Mouse (Mus musculus) liver, adult 10 weeks (tissue): Measurements from ENCODE around the gene Usp17le. TPM values are rescaled to one million over a fixed set of nuclear protein-coding genes. Genes with fewer than 3 reads are reported as not detected.

ENCODE experiments used
- polyA plus RNA-seq: library from polyadenylated mRNA; stranded (reverse); fragments of 350-450 nt; fragmentation: Illumina TruSeq; extraction: RNeasy Lipid Tissue Mini Kit (QIAGEN cat#74804); gene quantifications from one replicate; pipeline ENCODE4 v1.2.3, GENCODE M21; 2014; ENCODE audit warnings: low read depth, low replicate concordance

Usp17le gene
- not detected for polyA plus RNA-seq

GRCm38 (mm10) chr7:104777370-104777769 is at the start of gene Usp17le:
Gene Usp17le, minus strand, starts transcription at chr7:104777470.

Other genes with a start within 250 kb of the Usp17le start
- gene Olfr651, start 227.3 kb downstream of the Usp17le start, polyA plus RNA-seq = not detected
- not detected for gene Olfr652, start 216.6 kb downstream of the Usp17le start, polyA plus RNA-seq
- not detected for gene Olfr653, start 200.2 kb downstream of the Usp17le start, polyA plus RNA-seq
- gene Olfr654, start 190.4 kb downstream of the Usp17le start, polyA plus RNA-seq = not detected
- not detected for gene Olfr655, start 175.7 kb downstream of the Usp17le start, polyA plus RNA-seq
- gene Olfr656, start 163.5 kb downstream of the Usp17le start, polyA plus RNA-seq = not detected
- not detected for gene Olfr657, start 152.7 kb downstream of the Usp17le start, polyA plus RNA-seq
- not detected for gene Olfr658, start 130.2 kb downstream of the Usp17le start, polyA plus RNA-seq
- not detected for gene Olfr659, start 110.7 kb downstream of the Usp17le start, polyA plus RNA-seq
- not detected for gene Olfr661, start 91.0 kb downstream of the Usp17le start, polyA plus RNA-seq
- not detected for gene Usp17lb, start 65.1 kb upstream of the Usp17le start, polyA plus RNA-seq
- gene Usp17la, start 79.5 kb upstream of the Usp17le start, polyA plus RNA-seq = not detected
- gene Olfr665, start 100.6 kb upstream of the Usp17le start, polyA plus RNA-seq = not detected
- gene Olfr666, start 118.5 kb upstream of the Usp17le start, polyA plus RNA-seq = not detected
- gene Olfr667, start 144.0 kb upstream of the Usp17le start, polyA plus RNA-seq = not detected
- not detected for gene Olfr668, start 150.6 kb upstream of the Usp17le start, polyA plus RNA-seq
- not detected for gene Olfr669, start 156.8 kb upstream of the Usp17le start, polyA plus RNA-seq
- not detected for gene Olfr670, start 185.2 kb upstream of the Usp17le start, polyA plus RNA-seq
- not detected for gene Olfr671, start 201.7 kb upstream of the Usp17le start, polyA plus RNA-seq
- gene Olfr672, start 224.6 kb upstream of the Usp17le start, polyA plus RNA-seq = not detected